Mouse (Mus musculus) midbrain, postnatal 0 days (tissue): ENCODE measurements around the gene Gm20388. TPM values are rescaled to one million over a fixed set of nuclear protein-coding genes. Genes with fewer than 3 reads are reported as not detected.
A peak's percentile ranks its signal among the peaks of the same experiment; 100 is the strongest.
"Not testable (repeated sequence)": the region's sequence is repeated elsewhere in the genome, so short reads cannot be mapped to it uniquely, and the experiment has no call there.

ENCODE experiments used
- ATAC-seq: fragments of 200-750 bp; cut with Nextera tagmentation; 2 replicates; pipeline ENCODE4 v1.8.0; 2017; ENCODE audit warnings: moderate number of reproducible peaks, mild to moderate bottlenecking, moderate TSS enrichment, moderate library complexity; ENCODE audit not compliant: low FRiP score
- DNase-seq: peaks from one replicate; pipeline ENCODE4 v3.0.0-alpha.2; 2015; ENCODE audit warnings: low spot score
- H3K27ac ChIP-seq: fragments of 300-500 bp; sonication (generic); 2 replicates; pipeline ENCODE4 v1.5.1; 2014; ENCODE audit warnings: low read depth, mild to moderate bottlenecking, low read length, mixed read lengths
- H3K27me3 ChIP-seq: fragments of 300-500 bp; sonication (generic); 2 replicates; pipeline ENCODE4 v1.6.1; 2014; ENCODE audit warnings: low read length, control low read depth, mixed read lengths; ENCODE audit not compliant: insufficient read depth
- H3K36me3 ChIP-seq: fragments of 300-500 bp; sonication (generic); 2 replicates; pipeline ENCODE4 v1.6.1; 2014; ENCODE audit warnings: low read length, control low read depth, mixed read lengths; ENCODE audit not compliant: insufficient read depth
- H3K4me1 ChIP-seq: fragments of 300-500 bp; sonication (generic); 2 replicates; pipeline ENCODE4 v1.6.1; 2014; ENCODE audit warnings: mild to moderate bottlenecking, control low read depth, antibody characterized with exemption, low read length, mixed read lengths; ENCODE audit not compliant: insufficient read depth
- H3K4me2 ChIP-seq: fragments of 300-500 bp; sonication (generic); 2 replicates; pipeline ENCODE4 v1.6.1; 2014; ENCODE audit warnings: low read depth, mild to moderate bottlenecking, low read length, mixed read lengths; ENCODE audit not compliant: poor library complexity, severe bottlenecking
- H3K4me3 ChIP-seq: fragments of 300-500 bp; sonication (generic); 2 replicates; pipeline ENCODE4 v1.5.1; 2014; ENCODE audit warnings: low read depth, mild to moderate bottlenecking, low read length, moderate library complexity
- H3K9ac ChIP-seq: fragments of 300-500 bp; sonication (generic); replicated peaks from 2 replicates; pipeline ENCODE4 v1.6.1; 2014; ENCODE audit warnings: mild to moderate bottlenecking, low read length, moderate library complexity, mixed read lengths; ENCODE audit not compliant: poor library complexity, severe bottlenecking
- H3K9me3 ChIP-seq: fragments of 300-500 bp; sonication (generic); 2 replicates; pipeline ENCODE4 v1.6.1; 2016; ENCODE audit warnings: low read length, control low read depth
- CTCF ChIP-seq: IDR thresholded peaks from 2 replicates; pipeline ENCODE4 v1.5.1; 2016; ENCODE audit warnings: antibody characterized with exemption, mild to moderate bottlenecking
- WGBS: fragments of 180-500 bp; shearing (Covaris S2); extraction: QIAGEN DNeasy Blood & Tissue Kit; methylation state at CpG from one replicate; pipeline ENCODE4 v1.1.7; 2014; 5-methylcytosine and 5-hydroxymethylcytosine counted together
- polyA plus RNA-seq: library from polyadenylated mRNA; unstranded; fragments of >200 nt; fragmentation: Nextera tagmentation; extraction: Ambion mirVana; gene quantifications from 2 replicates; pipeline ENCODE4 v1.2.1, GENCODE M21; 2015
- total RNA-seq: library from RNA; depleted of rRNA; stranded (reverse); fragments of >200 nt; gene quantifications from 2 replicates; pipeline ENCODE4 v1.2.3, GENCODE M21; 2014

Gene Gm20388
- total and polyA plus RNA-seq, 2 experiments from 2014 or later = 74.2 TPM; not detected in 1

DNA sequence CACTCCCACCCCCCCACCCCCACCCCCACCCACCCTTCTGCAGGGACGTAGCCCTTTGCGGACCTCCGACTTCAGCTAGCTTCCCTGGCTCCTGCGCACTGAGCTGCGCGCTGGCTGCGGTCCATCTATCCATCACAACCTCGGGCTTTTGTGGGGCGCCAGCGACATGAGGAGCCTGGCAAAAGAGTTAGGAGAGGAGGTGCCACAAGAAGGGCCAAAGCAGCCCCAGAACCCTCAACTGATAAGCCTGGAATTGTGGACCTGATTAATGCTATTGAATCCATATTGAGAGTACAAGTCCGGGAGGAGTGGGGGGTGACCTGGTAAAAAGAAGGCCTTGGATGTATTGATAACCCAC lies 3604.9 kb downstream of the Gm20388 start:
- Histone ChIP-seq H3K27me3 (no peaks in the 10 kb centered on the region), H3K9me3 (no peaks in the 10 kb centered on the region), H3K4me2 (peak overlapping the region; percentile 76), H3K9ac (peak overlapping the region; percentile 91; the same call in 1 of the 2 replicates), H3K27ac (peak overlapping the region; percentile 93), H3K36me3 (peaks cover 2% of the 10 kb centered on the region; the same call in 1 of the 2 replicates), H3K4me1 (peaks cover 11% of the 10 kb centered on the region), H3K4me3 (peak overlapping the region; percentile 90)
- DNase-seq = no peak
- ATAC-seq = no peak
- 0% methylated on average over 11 of the region's 11 CpGs for WGBS
- TF ChIP-seq CTCF = no peak

DNA sequence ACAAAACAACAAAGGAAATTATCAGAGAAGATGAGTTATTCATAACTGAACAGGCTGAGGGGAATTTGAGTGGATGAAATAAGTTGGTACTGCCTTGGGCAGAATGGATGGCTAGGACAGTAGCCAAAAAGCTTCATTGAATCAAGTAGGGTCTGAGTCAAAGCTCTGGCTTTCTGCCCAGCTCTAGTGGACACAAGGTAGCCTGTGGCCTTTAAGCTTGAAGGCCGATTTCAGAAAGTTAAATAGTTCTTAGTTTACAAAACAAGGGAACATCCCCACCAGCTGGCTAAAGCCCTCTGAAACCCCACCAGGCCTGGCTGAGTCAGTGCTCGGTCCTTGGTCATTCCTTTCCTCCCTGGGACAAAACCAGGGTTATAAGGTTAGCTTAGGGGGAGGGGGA lies 3606.0 kb downstream of the Gm20388 start:
- no peak overlapping the region for H3K4me3 ChIP-seq
- peak; percentile 63 for DNase-seq
- no peak overlapping the region for H3K27ac ChIP-seq
- H3K9me3 ChIP-seq = no peaks in the 10 kb centered on the region
- ATAC-seq = no peak
- H3K36me3 ChIP-seq = peaks cover 8% of the 10 kb centered on the region
- WGBS = 19% methylated on average over 2 of the region's 2 CpGs
- no peaks in the 10 kb centered on the region for H3K27me3 ChIP-seq
- no peak for TF ChIP-seq CTCF
- H3K4me1 ChIP-seq = peaks cover 11% of the 10 kb centered on the region
- no peak overlapping the region for H3K9ac ChIP-seq
- H3K4me2 ChIP-seq = no peak overlapping the region

DNA sequence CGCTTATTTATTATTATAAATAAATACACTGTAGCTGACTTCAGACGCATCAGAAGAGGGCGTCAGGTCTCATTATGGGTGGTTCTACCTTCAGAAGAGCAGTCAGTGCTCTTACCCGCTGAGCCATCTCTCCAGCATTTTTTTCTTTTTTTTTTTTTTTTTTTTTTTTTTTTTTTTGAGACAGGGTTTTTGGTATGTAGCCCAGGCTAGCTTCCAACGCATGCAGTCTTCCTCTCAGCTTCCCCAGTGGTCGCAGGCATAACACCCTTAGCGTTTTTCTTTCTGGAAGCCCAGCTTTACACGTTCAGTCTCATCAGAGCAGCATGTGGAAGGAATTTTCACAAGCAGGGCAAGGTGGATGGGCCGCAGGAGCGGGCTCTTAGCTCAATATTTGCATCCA lies 3607.5 kb downstream of the Gm20388 start:
- peaks cover 7% of the 10 kb centered on the region for H3K4me1 ChIP-seq
- H3K9ac ChIP-seq = peak overlapping the region; percentile 78; the same call in 1 of the 2 replicates
- H3K4me3 ChIP-seq = peak overlapping the region; percentile 77
- no peaks in the 10 kb centered on the region for H3K27me3 ChIP-seq
- 28% methylated on average over 10 of the region's 10 CpGs for WGBS
- no peaks in the 10 kb centered on the region for H3K9me3 ChIP-seq
- H3K27ac ChIP-seq = 0 out of 2 replicates have a peak overlapping the region, but pooled peaks have one; percentile 59
- no peak for DNase-seq
- H3K4me2 ChIP-seq = peak overlapping the region; percentile 47
- no peak for TF ChIP-seq CTCF
- H3K36me3 ChIP-seq = peaks cover 13% of the 10 kb centered on the region
- ATAC-seq = no peak

DNA sequence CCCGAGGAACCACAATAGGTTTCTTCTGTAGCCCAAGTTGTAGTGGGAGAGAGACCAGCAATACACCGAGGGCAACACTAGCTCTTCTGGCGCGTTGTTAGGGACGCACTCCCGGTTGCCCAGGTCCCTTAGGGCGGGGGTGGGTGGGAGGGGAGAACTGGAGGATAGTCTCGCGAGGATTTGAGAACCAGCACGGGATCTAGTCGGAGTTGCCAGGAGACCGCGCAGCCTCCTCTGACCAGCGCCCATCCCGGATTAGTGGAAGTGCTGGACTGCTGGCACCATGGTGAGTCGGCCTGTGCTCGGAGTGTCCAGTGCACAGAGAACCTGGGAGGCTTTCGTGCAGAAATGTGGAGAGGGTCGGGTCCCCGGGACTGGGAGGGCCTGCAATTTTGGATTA lies 3608.0 kb downstream of the Gm20388 start, which contains the start of gene Gas8:
Gas8 (plus strand) TSS at position 168 of the 400 bp plus-strand sequence.
- Histone ChIP-seq H3K36me3 (peaks cover 15% of the 10 kb centered on the region), H3K9ac (peak within 1 kb of the TSS; percentile 78), H3K4me1 (peaks cover 7% of the 10 kb centered on the region), H3K9me3 (no peaks in the 10 kb centered on the region), H3K4me3 (peak within 1 kb of the TSS; percentile 77), H3K27me3 (no peaks in the 10 kb centered on the region), H3K27ac (0 out of 2 replicates have a peak within 1 kb of the TSS, but pooled peaks have one; percentile 59), H3K4me2 (peak within 1 kb of the TSS; percentile 88)
- TF ChIP-seq CTCF = peak; percentile 39
- DNase-seq (peak; percentile 98), ATAC-seq (peak; percentile 92)
- WGBS = 0% methylated on average over 20 of the region's 20 CpGs

DNA sequence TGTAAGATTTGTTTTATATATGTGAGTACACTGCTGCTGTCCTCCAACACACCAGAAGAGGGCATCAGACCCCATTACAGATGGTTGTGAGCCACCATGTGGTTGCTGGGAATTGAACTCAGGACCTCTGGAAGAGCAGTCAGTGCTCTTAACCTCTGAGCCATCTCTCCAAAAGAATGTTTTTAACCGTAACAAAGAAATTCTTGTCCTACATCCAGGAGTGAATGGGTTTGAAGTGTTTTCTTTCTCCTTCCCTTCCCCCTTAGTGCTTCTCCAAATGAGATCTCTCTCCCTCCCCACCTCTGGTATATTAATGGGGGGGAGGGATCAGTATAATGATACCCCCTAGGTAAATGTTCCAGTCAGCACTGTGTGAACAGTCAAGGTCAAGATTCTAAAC lies 3609.4 kb downstream of the Gm20388 start:
- not testable (repeated sequence) for H3K9ac ChIP-seq, DNase-seq, H3K9me3 ChIP-seq, H3K27ac ChIP-seq, H3K27me3 ChIP-seq, H3K4me2 ChIP-seq, H3K4me3 ChIP-seq, ATAC-seq, H3K4me1 ChIP-seq
- 88% methylated on average over 1 of the region's 1 CpGs for WGBS
- peaks cover 26% of the 10 kb centered on the region for H3K36me3 ChIP-seq

DNA sequence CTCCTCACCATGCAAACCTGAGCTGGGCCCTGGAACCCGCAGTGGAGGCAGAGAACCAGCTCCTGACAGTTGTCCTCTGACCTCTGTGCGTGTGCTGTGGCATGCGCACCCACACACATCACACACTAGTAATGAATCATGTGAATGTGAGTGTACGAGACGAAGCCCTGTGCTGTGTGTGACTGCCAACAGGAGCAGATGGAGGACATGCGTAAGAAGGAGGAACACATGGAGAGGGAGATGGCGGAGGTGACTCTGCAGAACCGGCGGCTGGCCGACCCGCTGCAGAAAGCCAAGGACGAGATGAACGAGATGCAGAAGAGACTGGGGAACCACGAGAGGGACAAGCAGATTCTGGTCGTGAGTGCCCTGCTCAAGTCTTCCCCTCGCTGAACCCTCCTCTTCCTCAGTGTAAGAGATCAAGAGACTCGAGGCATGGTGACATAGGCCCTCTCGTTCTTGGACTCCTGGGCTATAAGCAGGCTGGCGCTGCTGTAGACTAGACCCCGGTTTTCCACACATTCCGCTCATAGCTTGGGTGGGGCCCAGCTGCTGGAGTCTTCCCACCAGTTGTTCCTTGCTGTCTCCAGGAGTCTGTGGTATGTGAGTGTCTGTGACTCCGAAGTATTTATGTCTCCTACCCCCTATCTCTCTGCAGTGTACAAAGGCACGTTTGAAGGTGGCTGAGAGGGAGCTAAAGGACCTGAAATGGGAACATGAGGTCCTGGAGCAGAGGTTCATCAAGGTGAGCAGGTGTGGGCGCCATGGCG lies 3617.3 kb downstream of the Gm20388 start:
- Histone ChIP-seq H3K4me3 (no peak overlapping the region), H3K4me2 (no peak overlapping the region), H3K9ac (no peak overlapping the region), H3K36me3 (peaks cover 86% of the 10 kb centered on the region), H3K27me3 (no peaks in the 10 kb centered on the region), H3K9me3 (no peaks in the 10 kb centered on the region), H3K4me1 (no peaks in the 10 kb centered on the region), H3K27ac (no peak overlapping the region)
- no peak for TF ChIP-seq CTCF
- no peak for DNase-seq
- ATAC-seq = no peak; the same call in 1 of the 2 replicates
- 92% methylated on average over 25 of the region's 25 CpGs for WGBS
